Mouse (Mus musculus): ENCODE measurements around the gene Fam3b. TPM values are rescaled to one million over a fixed set of nuclear protein-coding genes. Genes with fewer than 3 reads are reported as not detected.

Fam3b gene
- polyA plus RNA-seq, 1 experiment from 2014 or later: not detected

GRCm38 (mm10) chr16:97475581-97475980 lies 39.0 kb downstream of the Fam3b start:
- Histone ChIP-seq H3K27me3 (no peaks in the 10 kb centered on the region), H3K4me1 (no peaks in the 10 kb centered on the region), H3K4me3 (no peak overlapping the region), H3K27ac (no peak overlapping the region), H3K9ac (no peak overlapping the region), H3K4me2 (replicated peaks) (no peak overlapping the region), H3K36me3 (no peaks in the 10 kb centered on the region), H3K9me3 (replicated peaks) (no peaks in the 10 kb centered on the region)
- 91% methylated on average over 3 of the region's 3 CpGs for WGBS
- ATAC-seq (ENCODE audit: low FRiP score): no peak

- Histone ChIP-seq H3K4me1 (no peaks in the 10 kb centered on the region), H3K36me3 (no peaks in the 10 kb centered on the region), H3K4me3 (no peak overlapping the region), H3K4me2 (replicated peaks) (no peak overlapping the region), H3K27ac (no peak overlapping the region), H3K9ac (no peak overlapping the region), H3K27me3 (no peaks in the 10 kb centered on the region), H3K9me3 (replicated peaks) (no peaks in the 10 kb centered on the region)
- WGBS: 75% methylated on average over 2 of the region's 2 CpGs
- no peak for ATAC-seq (ENCODE audit: low FRiP score)
Measured at GRCm38 (mm10) chr16:97474671-97475070, 39.9 kb downstream of the Fam3b start.

- Histone ChIP-seq H3K4me2 (replicated peaks) (no peak overlapping the region), H3K36me3 (no peaks in the 10 kb centered on the region), H3K9ac (no peak overlapping the region), H3K9me3 (replicated peaks) (no peaks in the 10 kb centered on the region), H3K4me1 (no peaks in the 10 kb centered on the region), H3K27ac (no peak overlapping the region), H3K4me3 (no peak overlapping the region), H3K27me3 (no peaks in the 10 kb centered on the region)
- WGBS: 83% methylated on average over 4 of the region's 4 CpGs
- ATAC-seq (ENCODE audit: low FRiP score): no peak
Measured at GRCm38 (mm10) chr16:97467993-97468791, 46.4 kb downstream of the Fam3b start.

GRCm38 (mm10) chr16:97467472-97467871 lies 47.1 kb downstream of the Fam3b start:
- Histone ChIP-seq H3K27ac (no peak overlapping the region), H3K4me2 (replicated peaks) (no peak overlapping the region), H3K9ac (no peak overlapping the region), H3K4me1 (peaks cover 3% of the 10 kb centered on the region; the same call in 1 of the 2 replicates), H3K9me3 (replicated peaks) (no peaks in the 10 kb centered on the region), H3K4me3 (no peak overlapping the region), H3K36me3 (no peaks in the 10 kb centered on the region), H3K27me3 (no peaks in the 10 kb centered on the region)
- 87% methylated on average over 3 of the region's 3 CpGs for WGBS
- no peak for ATAC-seq (ENCODE audit: low FRiP score)

GRCm38 (mm10) chr16:97466182-97466957 lies 48.2 kb downstream of the Fam3b start:
- Histone ChIP-seq H3K9me3 (replicated peaks) (no peaks in the 10 kb centered on the region), H3K36me3 (no peaks in the 10 kb centered on the region), H3K4me2 (replicated peaks) (no peak overlapping the region), H3K4me1 (peaks cover 3% of the 10 kb centered on the region; the same call in 1 of the 2 replicates), H3K27ac (no peak overlapping the region), H3K4me3 (no peak overlapping the region), H3K9ac (no peak overlapping the region), H3K27me3 (no peaks in the 10 kb centered on the region)
- 53% methylated on average over 4 of the region's 4 CpGs for WGBS
- no peak for ATAC-seq (ENCODE audit: low FRiP score)

- ATAC-seq (ENCODE audit: low FRiP score): peak; percentile 52; the same call in 1 of the 2 replicates
- no peaks in the 10 kb centered on the region for H3K36me3 ChIP-seq
Measured at GRCm38 (mm10) chr16:97462481-97463181, 52.0 kb downstream of the Fam3b start, which contains the start of gene Mx1. TSS of gene Mx1 (minus strand) at chr16:97462907.

GRCm38 (mm10) chr16:97461271-97461670 lies 53.3 kb downstream of the Fam3b start:
- 78% methylated on average over 2 of the region's 2 CpGs for WGBS
- Histone ChIP-seq H3K36me3 (no peaks in the 10 kb centered on the region), H3K4me3 (no peak overlapping the region)

More at GRCm38 (mm10) chr16:97462481-97463181, 52.0 kb downstream of the Fam3b start, which contains the start of gene Mx1:
- Histone ChIP-seq H3K27me3 (no peaks in the 10 kb centered on the region), H3K9me3 (replicated peaks) (no peaks in the 10 kb centered on the region), H3K4me1 (peaks cover 3% of the 10 kb centered on the region; the same call in 1 of the 2 replicates), H3K27ac (no peak within 1 kb of the TSS), H3K4me3 (no peak within 1 kb of the TSS), H3K4me2 (replicated peaks) (no peak within 1 kb of the TSS), H3K9ac (no peak within 1 kb of the TSS)
- 30% methylated on average over 4 of the region's 4 CpGs for WGBS

GRCm38 (mm10) chr16:97459831-97460230 lies 54.8 kb downstream of the Fam3b start:
- Histone ChIP-seq H3K4me2 (replicated peaks) (no peak overlapping the region), H3K27me3 (no peaks in the 10 kb centered on the region), H3K27ac (no peak overlapping the region), H3K9me3 (replicated peaks) (no peaks in the 10 kb centered on the region), H3K4me3 (no peak overlapping the region), H3K36me3 (no peaks in the 10 kb centered on the region), H3K4me1 (peaks cover 3% of the 10 kb centered on the region; the same call in 1 of the 2 replicates), H3K9ac (no peak overlapping the region)
- 80% methylated on average over 1 of the region's 1 CpGs for WGBS
- ATAC-seq (ENCODE audit: low FRiP score): no peak

More at GRCm38 (mm10) chr16:97461271-97461670, 53.3 kb downstream of the Fam3b start:
- no peaks in the 10 kb centered on the region for H3K9me3 ChIP-seq (replicated peaks)
- no peak overlapping the region for H3K27ac ChIP-seq
- H3K9ac ChIP-seq: no peak overlapping the region
- H3K4me2 ChIP-seq (replicated peaks): no peak overlapping the region
- H3K4me1 ChIP-seq: peaks cover 3% of the 10 kb centered on the region; the same call in 1 of the 2 replicates
- no peak for ATAC-seq (ENCODE audit: low FRiP score)
- no peaks in the 10 kb centered on the region for H3K27me3 ChIP-seq

- no peak for ATAC-seq (ENCODE audit: low FRiP score)
- Histone ChIP-seq H3K27me3 (no peaks in the 10 kb centered on the region), H3K9ac (no peak overlapping the region)
Measured at GRCm38 (mm10) chr16:97447386-97447785, 67.2 kb downstream of the Fam3b start.

GRCm38 (mm10) chr16:97443670-97444263 lies 70.8 kb downstream of the Fam3b start:
- Histone ChIP-seq H3K9ac (no peak overlapping the region), H3K9me3 (replicated peaks) (no peaks in the 10 kb centered on the region), H3K36me3 (no peaks in the 10 kb centered on the region), H3K27ac (no peak overlapping the region), H3K4me2 (replicated peaks) (no peak overlapping the region), H3K27me3 (no peaks in the 10 kb centered on the region), H3K4me3 (no peak overlapping the region), H3K4me1 (no peaks in the 10 kb centered on the region)
- WGBS: 56% methylated on average over 14 of the region's 14 CpGs
- no peak for ATAC-seq (ENCODE audit: low FRiP score)

More at GRCm38 (mm10) chr16:97447386-97447785, 67.2 kb downstream of the Fam3b start:
- no peaks in the 10 kb centered on the region for H3K36me3 ChIP-seq
- H3K4me2 ChIP-seq (replicated peaks): no peak overlapping the region
- no peaks in the 10 kb centered on the region for H3K4me1 ChIP-seq
- no peak overlapping the region for H3K4me3 ChIP-seq
- no peaks in the 10 kb centered on the region for H3K9me3 ChIP-seq (replicated peaks)
- no peak overlapping the region for H3K27ac ChIP-seq

GRCm38 (mm10) chr16:97441967-97442366 lies 72.6 kb downstream of the Fam3b start:
- Histone ChIP-seq H3K4me3 (no peak overlapping the region), H3K36me3 (no peaks in the 10 kb centered on the region), H3K4me2 (replicated peaks) (no peak overlapping the region), H3K27me3 (no peaks in the 10 kb centered on the region), H3K4me1 (no peaks in the 10 kb centered on the region), H3K27ac (no peak overlapping the region), H3K9me3 (replicated peaks) (no peaks in the 10 kb centered on the region), H3K9ac (no peak overlapping the region)
- no peak for ATAC-seq (ENCODE audit: low FRiP score)
- 88% methylated on average over 9 of the region's 9 CpGs for WGBS
